Mouse (Mus musculus) G1E (cell line): ENCODE measurements around the gene Zfyve26.

Source experiments
- CTCF ChIP-seq: IDR thresholded peaks from 2 replicates; pipeline ENCODE4 v1.5.1; 2012; ENCODE audit warnings: low read depth, low read length, inconsistent platforms, mixed read lengths
- GATA1 ChIP-seq: IDR thresholded peaks from 2 replicates; pipeline ENCODE4 v1.6.1; 2012; ENCODE audit warnings: borderline replicate concordance, low read length, inconsistent platforms, mixed read lengths
- POLR2AphosphoS5 ChIP-seq: IDR thresholded peaks from 2 replicates; pipeline ENCODE4 v1.6.1; 2012; ENCODE audit warnings: low read depth, low read length, inconsistent platforms; ENCODE audit not compliant: insufficient replicate concordance
- TAL1 ChIP-seq: conservative IDR thresholded peaks from 2 replicates; pipeline ENCODE4 v1.6.1; 2012; ENCODE audit warnings: low read depth, low read length, inconsistent platforms, mixed read lengths

- TF ChIP-seq CTCF (no peak), POLR2AphosphoS5 (no peak), TAL1 (no peak), GATA1 (no peak)
Measured at GRCm38 (mm10) chr12:79242921-79243320, 53.2 kb downstream of the Zfyve26 start.
